ENCODE assay signal across 11 mouse cellular contexts in genomic region chr11:77884524-77885245, GRCm38 (mm10). TPM values are rescaled to one million over a fixed set of nuclear protein-coding genes. Genes with fewer than 3 reads are reported as not detected.
A peak's percentile ranks its signal among the peaks of the same experiment; 100 is the strongest.
DNase-seq lines count a peak whose midpoint lies in the region; ATAC-seq and TF ChIP-seq lines count a peak whose summit lies in the region.
"Had no signal": no experiment of that assay in that cellular context is flagged by ENCODE, and none has a peak within 500 bp of the region (broad histone marks: within the 10 kb centered on the region; RNA-seq: fewer than 3 reads in every experiment).

No protein-coding gene starts in this region.

- H3K4me3 ChIP-seq in forebrain, embryonic 11.5 days (ENCODE audit: low read depth, low read length), result no peak overlapping the region
- H3K4me3 ChIP-seq in forebrain, postnatal 0 days (ENCODE audit: low read depth, low read length), result no peak overlapping the region
- no peak overlapping the region for H3K4me3 ChIP-seq in liver, embryonic 11.5 days (ENCODE audit: low read depth, low read length)
- H3K4me3 ChIP-seq in liver, postnatal 0 days (ENCODE audit: low read depth, low read length), result no peak overlapping the region
- H3K4me3 ChIP-seq in neural tube, embryonic 15.5 days (replicated peaks), result no peak overlapping the region
- H3K4me3 ChIP-seq: limb, embryonic 12.5 days had no signal

- no peaks in the 10 kb centered on the region for H3K36me3 ChIP-seq in forebrain, embryonic 11.5 days (ENCODE audit: control insufficient read depth, insufficient read depth, low read length)
- no peaks in the 10 kb centered on the region for H3K36me3 ChIP-seq in forebrain, postnatal 0 days (ENCODE audit: insufficient read depth)
- no peaks in the 10 kb centered on the region for H3K36me3 ChIP-seq in liver, embryonic 11.5 days (ENCODE audit: control insufficient read depth, insufficient read depth, low read length)
- H3K36me3 ChIP-seq in liver, postnatal 0 days (replicated peaks; ENCODE audit: insufficient read depth, low read length), result no peaks in the 10 kb centered on the region; the same call in 1 of the 2 replicates
- no peaks in the 10 kb centered on the region for H3K36me3 ChIP-seq in neural tube, embryonic 15.5 days
- H3K36me3 ChIP-seq: limb, embryonic 12.5 days had no signal

- H3K4me1 ChIP-seq in forebrain, embryonic 11.5 days (replicated peaks; ENCODE audit: control insufficient read depth, insufficient read depth, low read length), result peaks cover 18% of the 10 kb centered on the region
- peaks cover 25% of the 10 kb centered on the region for H3K4me1 ChIP-seq in forebrain, postnatal 0 days (ENCODE audit: insufficient read depth)
- H3K4me1 ChIP-seq in liver, embryonic 11.5 days (replicated peaks; ENCODE audit: control insufficient read depth, insufficient read depth, low read length), result peaks cover 6% of the 10 kb centered on the region
- H3K4me1 ChIP-seq in liver, postnatal 0 days (ENCODE audit: insufficient read depth), result peaks cover 5% of the 10 kb centered on the region; the same call in 1 of the 2 replicates
- peaks cover 64% of the 10 kb centered on the region for H3K4me1 ChIP-seq in neural tube, embryonic 15.5 days

- TF ChIP-seq CTCF in forebrain, postnatal 0 days (IDR thresholded peaks at IDR 0.05; ENCODE audit: low read depth), result no peak
- TF ChIP-seq CTCF in liver, postnatal 0 days (IDR thresholded peaks at IDR 0.05; ENCODE audit: low read depth), result no peak

- no peak overlapping the region for H3K4me2 ChIP-seq in forebrain, embryonic 11.5 days (ENCODE audit: low read depth, low read length, severe bottlenecking)
- no peak overlapping the region for H3K4me2 ChIP-seq in forebrain, postnatal 0 days (ENCODE audit: low read depth)
- H3K4me2 ChIP-seq in liver, embryonic 11.5 days, result peak overlapping the region; percentile 16; the same call in 1 of the 2 replicates
- H3K4me2 ChIP-seq in liver, postnatal 0 days (ENCODE audit: low read depth, low read length), result no peak overlapping the region
- no peak overlapping the region for H3K4me2 ChIP-seq in neural tube, embryonic 15.5 days
- H3K4me2 ChIP-seq: limb, embryonic 12.5 days had no signal

- peak overlapping the region; percentile 18; the same call in 1 of the 2 replicates for H3K27ac ChIP-seq in forebrain, embryonic 11.5 days (ENCODE audit: low read depth, low read length)
- H3K27ac ChIP-seq in forebrain, postnatal 0 days (ENCODE audit: low read depth, low read length), result no peak overlapping the region
- H3K27ac ChIP-seq in liver, embryonic 11.5 days (ENCODE audit: low read depth, low read length), result no peak overlapping the region
- H3K27ac ChIP-seq in liver, postnatal 0 days (ENCODE audit: low read depth), result no peak overlapping the region
- peak overlapping the region; percentile 49 for H3K27ac ChIP-seq in neural tube, embryonic 15.5 days (replicated peaks)
- H3K27ac ChIP-seq: limb, embryonic 12.5 days had no signal

- no peaks in the 10 kb centered on the region for H3K9me3 ChIP-seq in forebrain, embryonic 11.5 days (ENCODE audit: control insufficient read depth, low read length)
- H3K9me3 ChIP-seq in forebrain, postnatal 0 days (ENCODE audit: low read length), result no peaks in the 10 kb centered on the region
- no peaks in the 10 kb centered on the region for H3K9me3 ChIP-seq in liver, embryonic 11.5 days (ENCODE audit: control insufficient read depth, low read length)
- H3K9me3 ChIP-seq in liver, postnatal 0 days (ENCODE audit: low read length), result no peaks in the 10 kb centered on the region
- no peaks in the 10 kb centered on the region for H3K9me3 ChIP-seq in neural tube, embryonic 15.5 days (replicated peaks)
- H3K9me3 ChIP-seq: limb, embryonic 12.5 days had no signal

- ATAC-seq in forebrain, embryonic 11.5 days (replicated peaks; ENCODE audit: low FRiP score), result no peak
- ATAC-seq in forebrain, postnatal 0 days, result no peak
- ATAC-seq in liver, embryonic 11.5 days (replicated peaks; ENCODE audit: low FRiP score), result no peak
- no peak for ATAC-seq in liver, postnatal 0 days
- no peak for ATAC-seq in neural tube, embryonic 15.5 days (ENCODE audit: low FRiP score)
- ATAC-seq in megakaryocyte-erythroid progenitor cell, adult 5-6 weeks (replicated peaks; ENCODE audit: low FRiP score, low TSS enrichment, poor library complexity, severe bottlenecking), result no peak

- no peak for TF ChIP-seq EP300 in liver, postnatal 0 days (IDR thresholded peaks at IDR 0.05; ENCODE audit: low read depth)

- 48% methylated on average over 10 of the region's 10 CpGs for WGBS in forebrain, embryonic 11.5 days
- 60% methylated on average over 10 of the region's 10 CpGs for WGBS in forebrain, postnatal 0 days
- 45% methylated on average over 10 of the region's 10 CpGs for WGBS in liver, embryonic 11.5 days
- WGBS in liver, postnatal 0 days (ENCODE audit: insufficient replicate concordance), result 47% methylated on average over 10 of the region's 10 CpGs
- 29% methylated on average over 10 of the region's 10 CpGs for WGBS in neural tube, embryonic 15.5 days

- H3K9ac ChIP-seq in forebrain, embryonic 11.5 days (ENCODE audit: low read length), result no peak overlapping the region
- no peak overlapping the region for H3K9ac ChIP-seq in forebrain, postnatal 0 days
- no peak overlapping the region for H3K9ac ChIP-seq in liver, embryonic 11.5 days (ENCODE audit: low read depth, low read length)
- no peak overlapping the region for H3K9ac ChIP-seq in liver, postnatal 0 days (replicated peaks)
- no peak overlapping the region for H3K9ac ChIP-seq in neural tube, embryonic 15.5 days (replicated peaks)
- H3K9ac ChIP-seq: limb, embryonic 12.5 days had no signal

- DNase-seq in forebrain, embryonic 11.5 days (ENCODE audit: low spot score), result no peak
- DNase-seq in forebrain, postnatal 0 days, result no peak
- no peak for DNase-seq in liver, embryonic 11.5 days (ENCODE audit: low spot score)
- DNase-seq in liver, postnatal 0 days, result no peak
- DNase-seq in kidney, postnatal 25 days, result peak; percentile 25 to 69
- DNase-seq in urinary bladder, adult 18-20 months (ENCODE audit: low spot score in 2 of 2), result no peak
- DNase-seq: lung, postnatal 14 days had no signal

- H3K27me3 ChIP-seq in forebrain, embryonic 11.5 days (ENCODE audit: control insufficient read depth, insufficient read depth, low read length), result no peaks in the 10 kb centered on the region
- H3K27me3 ChIP-seq in forebrain, postnatal 0 days (ENCODE audit: insufficient read depth, low read length), result no peaks in the 10 kb centered on the region
- no peaks in the 10 kb centered on the region; the same call in 1 of the 2 replicates for H3K27me3 ChIP-seq in liver, embryonic 11.5 days (replicated peaks; ENCODE audit: control insufficient read depth, insufficient read depth, low read length)
- no peaks in the 10 kb centered on the region for H3K27me3 ChIP-seq in liver, postnatal 0 days (ENCODE audit: insufficient read depth, low read length)
- no peaks in the 10 kb centered on the region; the same call in 1 of the 2 replicates for H3K27me3 ChIP-seq in neural tube, embryonic 15.5 days (replicated peaks)

RNA-seq across cellular contexts. Expression of gene Pipox, which starts 9.2 kb away (rescaled TPM):
- 13.6 and 16.0 TPM in 2 replicates for polyA plus RNA-seq in forebrain, embryonic 11.5 days (2014; fragmentation: Nextera tagmentation; extraction: Ambion mirVana)
- 3.8 and 6.8 TPM in 2 replicates for total RNA-seq in forebrain, postnatal 0 days (2014; rRNA removed)
- polyA plus RNA-seq in forebrain, postnatal 0 days (2015; fragmentation: Nextera tagmentation; extraction: Ambion mirVana), result 3.7 and 4.2 TPM in 2 replicates
- polyA plus RNA-seq in liver, embryonic 11.5 days (2014; fragmentation: Nextera tagmentation; extraction: Ambion mirVana), result 6.9 and 7.2 TPM in 2 replicates
- polyA plus RNA-seq in liver, postnatal 0 days (2015; fragmentation: Nextera tagmentation; extraction: Ambion mirVana), result 48.9 and 53.4 TPM in 2 replicates
- 5.4 and 5.5 TPM in 2 replicates for polyA plus RNA-seq in neural tube, embryonic 15.5 days (2015; fragmentation: Nextera tagmentation; extraction: Ambion mirVana)
- total RNA-seq in megakaryocyte-erythroid progenitor cell, adult 5-6 weeks (2014; fragmentation: Nextera tagmentation), result not detected in 2 replicates
- not detected in 2 replicates for total RNA-seq in megakaryocyte-erythroid progenitor cell, adult 5-6 weeks (2017)
- polyA plus RNA-seq: C2C12 had no signal

RNA-seq across cellular contexts. Expression of gene Sez6, which starts 45.9 kb away (rescaled TPM):
- polyA plus RNA-seq in forebrain, embryonic 11.5 days (2014; fragmentation: Nextera tagmentation; extraction: Ambion mirVana), result 14.3 and 16.7 TPM in 2 replicates
- 150 and 194 TPM in 2 replicates for total RNA-seq in forebrain, postnatal 0 days (2014; rRNA removed)
- 183 and 214 TPM in 2 replicates for polyA plus RNA-seq in forebrain, postnatal 0 days (2015; fragmentation: Nextera tagmentation; extraction: Ambion mirVana)
- 0.36 TPM in 1 of 2 replicates, not detected in the other for polyA plus RNA-seq in liver, embryonic 11.5 days (2014; fragmentation: Nextera tagmentation; extraction: Ambion mirVana)
- not detected in 2 replicates for polyA plus RNA-seq in liver, postnatal 0 days (2015; fragmentation: Nextera tagmentation; extraction: Ambion mirVana)
- 101 and 123 TPM in 2 replicates for polyA plus RNA-seq in neural tube, embryonic 15.5 days (2015; fragmentation: Nextera tagmentation; extraction: Ambion mirVana)
- total RNA-seq in megakaryocyte-erythroid progenitor cell, adult 5-6 weeks (2014; fragmentation: Nextera tagmentation), result not detected in 2 replicates
- total RNA-seq in megakaryocyte-erythroid progenitor cell, adult 5-6 weeks (2017), result not detected in 2 replicates
- polyA plus RNA-seq: C2C12; limb, embryonic 12.5 days had no signal

Comparison
In these comparisons a context has a peak if more than half of its experiments do, and no peak if none do; other contexts are left out.
1. H3K27ac ChIP-seq: peak in forebrain, embryonic 11.5 days (single experiment) and neural tube, embryonic 15.5 days (single experiment); none in forebrain, postnatal 0 days (single experiment), liver, embryonic 11.5 days (single experiment) and liver, postnatal 0 days (single experiment).
2. DNase-seq: peak in kidney, postnatal 25 days (2 of 2); none in forebrain, embryonic 11.5 days (single experiment), forebrain, postnatal 0 days (single experiment), liver, embryonic 11.5 days (single experiment), liver, postnatal 0 days (single experiment) and urinary bladder, adult 18-20 months (0 of 2).
3. RNA of gene Sez6, which starts 45.9 kb away (polyA plus RNA-seq): 183 to 214 TPM in forebrain, postnatal 0 days, 101 to 123 TPM in neural tube, embryonic 15.5 days and 14.3 to 16.7 TPM in forebrain, embryonic 11.5 days; 0.36 TPM in liver, embryonic 11.5 days and not detected in liver, postnatal 0 days; every median in the first group is over 10 times any median in the second.